Mouse (Mus musculus) splenic B cell, adult 2 months (primary cell): ENCODE results near the gene Gm17324.

Experiments
- DNase-seq: peaks from one replicate; pipeline ENCODE4 v3.0.0-alpha.2; 2011; ENCODE audit warnings: low read depth, low spot score
- H3K27me3 ChIP-seq: 2 replicates; pipeline ENCODE4 v1.6.1; 2012; ENCODE audit warnings: mild to moderate bottlenecking, low read length, moderate library complexity, mixed read lengths; ENCODE audit not compliant: control insufficient read depth, poor library complexity, insufficient read depth, severe bottlenecking
- H3K36me3 ChIP-seq: 2 replicates; pipeline ENCODE4 v1.6.1; 2012; ENCODE audit warnings: mild to moderate bottlenecking, low read length, moderate library complexity, mixed read lengths; ENCODE audit not compliant: control insufficient read depth, poor library complexity, insufficient read depth, severe bottlenecking

The Gm17324 gene

DNA sequence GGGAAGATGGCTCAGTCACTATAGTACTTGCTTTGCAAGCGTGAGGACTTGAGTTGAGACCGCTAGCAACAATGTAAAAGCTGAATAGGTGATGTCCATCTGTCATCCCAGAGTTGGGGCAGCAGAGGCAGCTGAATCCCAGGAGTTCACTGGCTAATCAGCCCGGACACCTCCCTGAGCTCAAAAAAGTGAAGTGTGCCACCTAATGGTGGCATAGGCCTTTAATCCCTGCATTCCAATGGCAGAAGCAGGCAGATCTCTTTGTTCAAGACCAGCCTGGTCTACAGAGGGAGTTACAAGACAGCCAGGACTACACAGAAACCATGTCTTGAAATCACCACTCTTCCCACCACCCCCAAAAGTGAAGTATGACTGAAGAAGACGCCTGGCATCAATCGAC is 16.1 kb downstream of the Gm17324 start:
- DNase-seq = peak; percentile 19
- no peaks in the 10 kb centered on the region; the same call in none of the 2 replicates for H3K27me3 ChIP-seq
- H3K36me3 ChIP-seq = no peaks in the 10 kb centered on the region

DNA sequence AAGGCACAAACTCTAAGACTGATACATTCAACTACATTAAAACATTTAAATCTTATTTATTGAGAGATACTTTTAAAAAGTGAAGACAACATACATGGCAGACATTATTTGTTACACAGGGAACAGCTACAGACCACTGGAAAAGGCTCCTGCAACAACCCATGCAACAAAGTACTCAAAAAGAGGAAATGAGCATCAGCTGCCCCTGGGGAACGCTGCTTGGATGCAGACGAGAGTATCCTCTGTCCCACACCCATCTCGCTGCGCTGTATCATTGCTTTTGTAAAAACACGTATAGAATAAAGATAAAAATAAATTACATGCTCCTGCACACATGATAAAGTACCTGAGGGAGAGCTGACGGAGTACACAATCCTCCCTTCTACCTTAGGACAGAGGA is 18.1 kb downstream of the Gm17324 start:
- H3K36me3 ChIP-seq = no peaks in the 10 kb centered on the region
- peak; percentile 87 for DNase-seq
- no peaks in the 10 kb centered on the region for H3K27me3 ChIP-seq

DNA sequence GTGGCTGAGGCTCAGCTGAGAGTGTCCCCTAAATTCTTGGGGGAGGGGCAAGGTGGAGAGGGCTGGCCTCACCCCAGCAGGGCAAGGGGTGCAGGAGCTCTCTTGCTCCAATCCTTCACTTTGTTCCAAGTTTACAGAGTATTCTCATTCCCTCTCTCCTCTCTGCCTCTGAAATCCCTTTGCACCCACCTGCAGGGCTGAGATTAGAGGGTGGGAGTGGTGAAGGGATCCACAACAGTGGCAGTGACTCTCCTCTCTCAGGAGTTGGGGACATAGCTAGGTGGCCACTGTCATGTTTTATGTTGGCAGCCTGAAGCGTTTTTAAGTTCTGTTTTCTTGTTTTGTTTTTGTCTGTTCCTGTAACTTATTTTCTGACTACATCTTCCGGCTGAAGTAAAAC is 19.0 kb downstream of the Gm17324 start:
- DNase-seq = no peak
- no peaks in the 10 kb centered on the region for H3K36me3 ChIP-seq
- H3K27me3 ChIP-seq = no peaks in the 10 kb centered on the region

DNA sequence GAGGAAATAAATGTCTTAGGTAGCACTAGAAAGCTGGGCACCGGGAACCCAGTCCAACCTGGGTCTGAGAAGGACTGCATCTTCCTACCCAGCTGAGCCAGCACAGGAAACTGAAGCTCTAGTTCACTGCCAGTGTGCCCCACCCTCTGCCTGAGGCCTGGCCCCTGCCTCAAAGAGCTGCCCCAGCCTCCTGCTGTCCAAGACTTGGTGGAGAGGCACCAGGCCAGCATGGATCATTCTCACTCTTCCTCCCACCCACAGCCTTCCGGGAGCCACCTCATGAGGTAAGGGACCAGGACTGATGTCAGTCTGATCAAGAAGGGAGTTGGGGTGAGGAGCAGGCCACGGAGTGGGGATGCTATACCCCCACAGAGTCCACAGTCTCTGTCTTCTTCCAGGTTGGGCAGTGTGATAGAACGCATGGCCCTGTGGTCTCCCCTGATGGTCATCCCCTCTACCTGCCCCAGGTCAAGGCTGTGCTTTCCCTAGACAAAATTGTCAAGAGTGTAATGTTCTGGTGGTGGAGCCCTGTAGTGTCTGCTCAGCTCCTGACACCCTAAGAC is 19.6 kb downstream of the Gm17324 start:
- Histone ChIP-seq H3K27me3 (no peaks in the 10 kb centered on the region), H3K36me3 (no peaks in the 10 kb centered on the region)
- DNase-seq = peak; percentile 15

DNA sequence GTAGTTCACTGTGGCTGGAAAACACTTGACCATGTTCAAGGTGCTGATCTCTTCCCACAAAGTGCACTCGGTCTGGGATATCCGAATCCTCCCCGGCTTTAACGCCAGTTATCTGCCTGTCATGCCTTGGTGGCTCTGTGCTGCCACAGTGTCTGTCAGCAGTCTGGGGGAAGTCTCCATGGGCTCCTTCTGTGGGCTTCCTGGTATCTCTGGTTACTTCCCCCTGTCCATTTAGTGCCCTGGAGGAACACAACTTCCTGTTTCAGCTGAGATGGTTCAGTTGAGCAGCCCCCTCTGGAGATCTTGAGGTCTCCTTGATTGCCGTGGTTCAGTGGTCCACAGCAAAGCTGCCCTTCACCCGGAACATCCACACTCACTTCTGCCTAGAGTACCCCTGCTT is 20.4 kb downstream of the Gm17324 start:
- Histone ChIP-seq H3K36me3 (no peaks in the 10 kb centered on the region), H3K27me3 (no peaks in the 10 kb centered on the region)
- peak; percentile 71 for DNase-seq

DNA sequence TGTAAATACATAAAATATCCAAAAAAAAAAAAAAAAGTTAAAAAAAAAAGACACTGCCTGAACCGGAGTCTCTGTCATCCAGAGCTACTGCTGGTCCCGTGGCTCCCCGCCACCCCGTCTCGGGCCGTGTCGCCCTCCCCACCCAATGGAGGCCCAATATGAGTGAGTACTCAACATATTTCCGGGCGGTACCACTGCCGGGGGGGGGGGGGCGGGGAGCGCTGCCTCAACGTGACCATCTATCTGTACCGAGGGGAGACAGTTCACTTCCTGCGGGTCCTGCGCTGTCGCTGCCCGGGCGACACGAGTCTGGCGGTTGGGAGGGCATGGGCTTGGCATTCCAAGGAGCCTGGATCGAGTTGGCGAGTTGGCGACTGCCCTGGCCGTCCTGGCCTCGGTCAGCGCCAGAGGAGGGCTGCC is 21.2 kb downstream of the Gm17324 start:
- H3K27me3 ChIP-seq = no peaks in the 10 kb centered on the region
- H3K36me3 ChIP-seq = no peaks in the 10 kb centered on the region
- DNase-seq = peak; percentile 61

DNA sequence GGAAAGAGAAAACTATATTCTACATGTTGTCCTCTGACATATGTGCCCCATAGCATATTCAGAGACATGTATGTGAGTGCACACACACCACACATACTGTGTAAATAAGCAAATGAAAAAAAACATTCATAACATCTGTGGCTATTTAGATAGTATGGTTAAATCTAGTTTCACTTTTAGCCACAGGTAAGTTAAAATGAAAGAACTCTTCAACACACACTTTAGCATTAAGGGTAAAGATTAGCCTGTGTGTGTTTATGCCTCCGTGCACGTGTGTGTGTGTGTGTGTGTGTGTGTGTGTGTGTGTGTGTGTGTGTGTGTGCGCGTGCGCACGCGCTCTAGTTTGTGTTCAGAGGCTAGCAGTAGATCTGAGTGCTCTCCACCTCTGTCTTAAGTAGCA is 47.0 kb downstream of the Gm17324 start:
- DNase-seq = no peak
- Histone ChIP-seq H3K36me3 (no peaks in the 10 kb centered on the region), H3K27me3 (no peaks in the 10 kb centered on the region)

DNA sequence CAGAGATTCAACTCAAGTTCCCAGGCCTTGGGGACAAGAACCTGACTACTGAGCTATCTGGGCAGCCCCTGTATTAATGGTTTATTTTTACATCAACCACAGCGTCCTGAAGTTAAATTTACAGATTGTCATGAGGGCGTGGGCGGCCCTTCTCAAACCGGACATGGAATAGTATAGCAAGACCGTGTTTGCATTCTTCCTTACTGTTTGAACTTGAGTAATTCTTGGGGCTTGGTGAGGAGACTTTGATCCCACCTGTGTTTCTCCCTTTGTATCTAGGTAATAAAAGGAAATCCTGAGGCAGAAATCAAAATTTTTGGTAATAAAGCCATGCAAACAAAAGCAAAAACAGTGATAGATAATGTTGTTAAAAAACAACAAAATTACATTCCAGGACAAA is 48.0 kb downstream of the Gm17324 start:
- no peaks in the 10 kb centered on the region for H3K36me3 ChIP-seq
- no peak for DNase-seq
- peaks cover 3% of the 10 kb centered on the region; the same call in 1 of the 2 replicates for H3K27me3 ChIP-seq
